Mouse (Mus musculus): ENCODE data around the gene Kmt5b. TPM values are rescaled to one million over a fixed set of nuclear protein-coding genes. Genes with fewer than 3 reads are reported as not detected.

The Kmt5b gene
- 41.4 and 44.9 TPM in 2 replicates for polyA plus RNA-seq (2012; rRNA removed)

GRCm38 (mm10) chr19:3767276-3767780 is at the start of gene Kmt5b:
Kmt5b (plus strand) TSS chr19:3767421.

GRCm38 (mm10) chr19:3851502-3851962 is 84.3 kb downstream of the Kmt5b start, which contains the start of gene Chka:
Chka (plus strand) TSS chr19:3851773.

Other genes starting within 250 kb of the Kmt5b start
- 110 and 114 TPM in 2 replicates for gene Ppp6r3, start 191.7 kb upstream of the Kmt5b start, polyA plus RNA-seq (2012; rRNA removed)
- 13.4 and 22.0 TPM in 2 replicates for gene Lrp5, start 80.9 kb upstream of the Kmt5b start, polyA plus RNA-seq (2012; rRNA removed)
- gene 1810055G02Rik, start 59.1 kb upstream of the Kmt5b start, polyA plus RNA-seq (2012; rRNA removed) = 19.7 and 43.3 TPM in 2 replicates
- gene Chka, start 84.4 kb downstream of the Kmt5b start, polyA plus RNA-seq (2012; rRNA removed) = 67.2 and 79.0 TPM in 2 replicates
- gene Tcirg1, start 139.7 kb downstream of the Kmt5b start, polyA plus RNA-seq (2012; rRNA removed) = 65.9 and 66.2 TPM in 2 replicates
- 142 and 207 TPM in 2 replicates for gene Ndufs8, start 145.4 kb downstream of the Kmt5b start, polyA plus RNA-seq (2012; rRNA removed)
- 0.60 and 0.68 TPM in 2 replicates for gene Aldh3b1, start 162.4 kb downstream of the Kmt5b start, polyA plus RNA-seq (2012; rRNA removed)
- gene Unc93b1, start 167.8 kb downstream of the Kmt5b start, polyA plus RNA-seq (2012; rRNA removed) = 8.5 and 11.6 TPM in 2 replicates
- not detected in 2 replicates for gene Aldh3b3, start 191.2 kb downstream of the Kmt5b start, polyA plus RNA-seq (2012; rRNA removed)
- gene Aldh3b2, start 204.9 kb downstream of the Kmt5b start, polyA plus RNA-seq (2012; rRNA removed) = 0.38 and 0.76 TPM in 2 replicates
- gene Acy3, start 219.1 kb downstream of the Kmt5b start, polyA plus RNA-seq (2012; rRNA removed) = 2.2 and 3.4 TPM in 2 replicates
- gene Tbx10, start 225.3 kb downstream of the Kmt5b start, polyA plus RNA-seq (2012; rRNA removed) = 0.11 and 0.15 TPM in 2 replicates
- 4.7 and 10.6 TPM in 2 replicates for gene Nudt8, start 233.2 kb downstream of the Kmt5b start, polyA plus RNA-seq (2012; rRNA removed)
- 2.9 and 4.4 TPM in 2 replicates for gene Gm49405, start 233.2 kb downstream of the Kmt5b start, polyA plus RNA-seq (2012; rRNA removed)
- gene Doc2g, start 235.9 kb downstream of the Kmt5b start, polyA plus RNA-seq (2012; rRNA removed) = 8.2 and 13.0 TPM in 2 replicates
- 153 and 167 TPM in 2 replicates for gene Ndufv1, start 245.4 kb downstream of the Kmt5b start, polyA plus RNA-seq (2012; rRNA removed)